Mouse (Mus musculus) ES-Bruce4 (cell line): ENCODE data around the gene Rrp1b. TPM values are rescaled to one million over a fixed set of nuclear protein-coding genes. Genes with fewer than 3 reads are reported as not detected.

Experiments used
- H3K27ac ChIP-seq: 2 replicates; pipeline ENCODE4 v1.5.1; 2012; ENCODE audit warnings: low read length, inconsistent platforms; ENCODE audit not compliant: insufficient read depth
- H3K27me3 ChIP-seq: 2 replicates; pipeline ENCODE4 v1.6.1; 2012; ENCODE audit warnings: mild to moderate bottlenecking, low read length, inconsistent platforms; ENCODE audit not compliant: control insufficient read depth, poor library complexity, insufficient read depth, severe bottlenecking
- H3K36me3 ChIP-seq: 2 replicates; pipeline ENCODE4 v1.6.1; 2012; ENCODE audit warnings: inconsistent platforms, mild to moderate bottlenecking, low read length, moderate library complexity; ENCODE audit not compliant: control insufficient read depth, poor library complexity, insufficient read depth, severe bottlenecking
- H3K4me1 ChIP-seq: one replicate; pipeline ENCODE4 v1.8.1; 2011; ENCODE audit warnings: low read length; ENCODE audit not compliant: control insufficient read depth, insufficient read depth
- H3K4me3 ChIP-seq: 2 replicates; pipeline ENCODE4 v1.5.1; 2011; ENCODE audit warnings: low read depth, mild to moderate bottlenecking, low read length
- H3K9ac ChIP-seq: 2 replicates; pipeline ENCODE4 v1.6.1; 2012; ENCODE audit warnings: low read depth, mild to moderate bottlenecking, inconsistent platforms; ENCODE audit not compliant: poor library complexity, severe bottlenecking
- H3K9me3 ChIP-seq: replicated peaks from 2 replicates; pipeline ENCODE4 v1.6.1; 2012; ENCODE audit warnings: mild to moderate bottlenecking, low read length, inconsistent platforms; ENCODE audit not compliant: control insufficient read depth, poor library complexity, insufficient read depth, severe bottlenecking
- CTCF ChIP-seq: IDR thresholded peaks from one replicate; pipeline ENCODE4 v1.8.1; 2011; ENCODE audit warnings: low read depth, low read length
- EP300 ChIP-seq: IDR thresholded peaks from 2 replicates; pipeline ENCODE4 v1.6.1; 2011; ENCODE audit warnings: low read depth, low read length; ENCODE audit not compliant: insufficient read depth
- POLR2A ChIP-seq: IDR thresholded peaks from one replicate; pipeline ENCODE4 v1.8.1; 2011; ENCODE audit warnings: low read length; ENCODE audit not compliant: insufficient read depth
- polyA plus RNA-seq: library from polyadenylated mRNA; stranded (reverse); fragments of >200 nt; gene quantifications from 2 replicates; pipeline ENCODE4 v1.2.4, GENCODE M21; 2011; ENCODE audit warnings: low read depth; ENCODE audit not compliant: missing spikeins, insufficient read depth, insufficient read length

Gene Rrp1b
- polyA plus RNA-seq, 1 experiment: 111 TPM

DNA sequence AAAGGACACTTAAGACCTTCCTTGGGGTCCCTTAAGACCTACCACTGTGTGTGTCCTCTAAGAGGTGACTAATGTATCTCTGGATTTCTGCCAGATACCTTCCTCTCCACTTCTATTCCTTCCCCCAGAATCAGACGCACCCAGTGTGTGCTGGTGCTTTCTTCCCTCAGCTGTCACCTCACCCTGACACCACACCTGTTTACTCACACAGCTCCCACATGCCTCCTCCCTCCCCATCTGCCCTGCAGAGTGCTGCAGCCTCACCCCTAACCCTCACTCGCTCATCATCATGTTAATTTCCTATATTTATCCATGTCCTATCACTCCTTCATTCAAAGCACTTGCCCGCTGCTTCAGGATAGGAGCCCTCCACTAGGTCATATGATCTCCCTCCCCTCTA lies 23.6 kb upstream of the Rrp1b start:
- TF ChIP-seq POLR2A: no peak
- TF ChIP-seq EP300: no peak
- TF ChIP-seq CTCF: no peak
- H3K4me1 ChIP-seq: no peaks in the 10 kb centered on the region
- no peaks in the 10 kb centered on the region for H3K9me3 ChIP-seq
- no peak overlapping the region for H3K27ac ChIP-seq
- no peaks in the 10 kb centered on the region for H3K27me3 ChIP-seq
- no peak overlapping the region for H3K4me3 ChIP-seq
- H3K36me3 ChIP-seq: no peaks in the 10 kb centered on the region
- H3K9ac ChIP-seq: no peak overlapping the region

DNA sequence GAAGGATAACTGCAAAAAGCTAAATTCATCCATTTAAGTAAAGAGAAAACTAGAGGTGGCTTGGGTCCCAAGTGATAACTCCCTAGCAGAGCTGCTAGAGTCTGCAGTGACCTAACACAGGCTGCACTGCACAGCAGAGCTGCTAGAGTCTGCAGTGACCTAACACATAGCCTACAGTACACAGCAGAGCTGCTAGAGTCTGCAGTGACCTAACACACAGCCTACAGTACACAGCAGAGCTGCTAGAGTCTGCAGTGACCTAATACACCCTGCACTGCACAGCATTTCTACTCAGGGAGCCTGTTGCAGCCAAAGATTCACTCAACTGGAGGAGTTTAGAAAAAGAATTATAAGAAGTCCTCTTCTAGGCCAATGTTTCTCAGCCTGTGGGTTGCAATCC lies 22.2 kb upstream of the Rrp1b start:
- Histone ChIP-seq H3K27me3 (no peaks in the 10 kb centered on the region), H3K9me3 (no peaks in the 10 kb centered on the region), H3K4me3 (no peak overlapping the region), H3K27ac (no peak overlapping the region), H3K4me1 (no peaks in the 10 kb centered on the region), H3K36me3 (no peaks in the 10 kb centered on the region), H3K9ac (no peak overlapping the region)
- TF ChIP-seq CTCF (no peak), EP300 (no peak), POLR2A (no peak)

DNA sequence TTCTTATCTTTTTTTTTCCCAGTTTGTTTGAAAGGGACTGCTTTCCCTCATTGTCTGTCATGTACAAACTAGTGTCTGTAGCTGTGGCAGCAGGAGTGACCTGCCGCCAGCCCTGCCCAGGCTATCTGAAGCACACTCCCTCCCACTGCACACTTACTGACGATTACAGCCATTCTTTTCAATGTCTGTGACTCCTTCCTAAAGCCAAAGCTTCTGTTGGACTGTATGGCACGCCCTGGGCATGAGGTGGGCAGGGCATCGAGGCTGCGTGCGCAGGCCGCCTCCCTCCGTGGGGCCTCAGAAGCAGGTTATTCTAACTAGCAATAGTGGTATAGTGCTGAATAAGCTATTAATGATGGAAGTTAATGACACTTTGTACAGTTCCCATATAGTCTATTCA lies 19.4 kb upstream of the Rrp1b start:
- Histone ChIP-seq H3K36me3 (0 out of 2 replicates have a peak, but pooled peaks cover under 1% of the 10 kb centered on the region), H3K9me3 (no peaks in the 10 kb centered on the region), H3K27ac (no peak overlapping the region), H3K9ac (no peak overlapping the region), H3K27me3 (no peaks in the 10 kb centered on the region), H3K4me3 (no peak overlapping the region), H3K4me1 (no peaks in the 10 kb centered on the region)
- TF ChIP-seq EP300 (no peak), CTCF (no peak), POLR2A (no peak)

DNA sequence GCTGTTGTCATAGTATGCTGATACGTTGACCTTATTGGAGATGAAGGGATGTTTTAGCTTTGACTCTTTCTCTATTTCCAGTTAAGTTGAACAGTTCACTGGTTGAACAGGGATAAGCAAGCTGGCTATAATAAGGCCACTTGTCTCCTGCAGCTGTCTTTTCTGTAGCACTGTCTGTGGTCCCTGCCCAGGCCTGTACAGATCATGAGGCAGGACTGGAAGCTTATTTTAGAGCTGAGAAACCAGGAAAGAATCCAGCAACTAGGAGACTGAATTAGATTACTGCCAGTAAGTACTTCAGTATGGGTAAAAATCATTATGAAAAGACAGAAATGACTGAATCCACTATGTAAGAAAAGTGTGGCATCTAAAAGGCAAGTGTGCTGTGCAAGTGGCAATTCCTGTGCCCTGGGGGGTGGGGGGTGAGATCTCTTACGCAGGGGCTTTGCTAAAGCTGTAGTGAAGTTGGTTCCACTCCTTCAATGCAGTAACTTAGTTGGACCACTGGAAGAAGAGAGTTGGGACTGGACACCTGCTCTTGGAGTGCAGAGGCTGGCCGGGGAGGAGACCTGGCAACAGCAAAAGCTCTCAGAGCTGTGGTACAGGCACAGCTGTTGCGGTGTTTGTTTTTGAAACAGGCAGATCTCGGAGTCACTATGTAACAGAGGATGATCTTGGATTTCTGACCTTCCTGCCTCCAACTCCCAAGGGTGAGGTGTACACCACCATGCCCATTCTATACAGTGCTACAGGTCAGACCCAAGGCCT lies 17.6 kb upstream of the Rrp1b start:
- Histone ChIP-seq H3K4me1 (no peaks in the 10 kb centered on the region), H3K4me3 (no peak overlapping the region), H3K27me3 (no peaks in the 10 kb centered on the region), H3K9ac (no peak overlapping the region), H3K9me3 (no peaks in the 10 kb centered on the region), H3K27ac (no peak overlapping the region), H3K36me3 (peaks cover 6% of the 10 kb centered on the region; the same call in 1 of the 2 replicates)
- TF ChIP-seq CTCF: no peak
- no peak for TF ChIP-seq EP300
- TF ChIP-seq POLR2A: no peak

DNA sequence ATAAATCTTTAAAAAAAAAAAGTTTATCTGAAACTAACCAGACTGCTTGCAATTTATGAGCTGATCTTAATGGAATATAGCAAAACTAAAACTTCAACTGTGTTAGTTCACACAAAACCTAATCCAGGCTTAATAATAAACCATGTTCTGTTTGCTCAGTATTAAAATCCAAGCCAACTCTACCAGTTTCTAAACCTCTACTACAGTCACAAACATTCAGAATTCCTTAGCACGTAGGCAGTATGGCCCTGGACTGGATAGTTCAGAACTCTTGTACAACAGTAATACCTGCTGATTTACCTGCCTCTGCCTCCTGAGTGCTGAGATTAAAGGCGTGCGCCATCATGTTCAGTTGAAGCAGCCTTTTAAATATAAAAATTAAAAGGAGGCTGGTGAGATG lies 13.9 kb upstream of the Rrp1b start:
- Histone ChIP-seq H3K27me3 (no peaks in the 10 kb centered on the region), H3K4me3 (no peak overlapping the region), H3K9me3 (no peaks in the 10 kb centered on the region), H3K27ac (no peak overlapping the region), H3K4me1 (no peaks in the 10 kb centered on the region), H3K36me3 (peaks cover 8% of the 10 kb centered on the region; the same call in 1 of the 2 replicates), H3K9ac (no peak overlapping the region)
- TF ChIP-seq CTCF (no peak), POLR2A (no peak), EP300 (no peak)

DNA sequence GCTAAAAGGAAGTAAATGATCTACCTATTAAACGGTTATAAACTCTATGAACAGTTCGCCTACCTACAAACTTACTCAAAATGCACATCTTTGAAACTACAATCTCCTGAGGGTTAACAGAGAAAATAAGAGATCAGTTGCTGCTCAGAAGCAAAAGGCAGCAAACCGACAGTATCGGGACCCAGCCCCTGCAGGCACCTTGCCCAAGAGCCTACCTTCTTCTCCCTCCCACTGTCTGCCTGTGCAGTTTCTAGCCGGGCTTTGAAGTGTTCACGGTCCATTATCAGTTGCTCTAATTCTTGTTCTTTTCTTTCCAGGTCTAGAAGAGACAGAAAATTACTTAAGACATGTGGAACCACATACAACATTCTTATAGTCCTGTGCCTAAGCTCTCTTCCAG lies 13.3 kb upstream of the Rrp1b start:
- no peaks in the 10 kb centered on the region for H3K27me3 ChIP-seq
- no peak overlapping the region for H3K4me3 ChIP-seq
- peaks cover 8% of the 10 kb centered on the region; the same call in 1 of the 2 replicates for H3K36me3 ChIP-seq
- H3K9ac ChIP-seq: no peak overlapping the region
- H3K27ac ChIP-seq: no peak overlapping the region
- H3K9me3 ChIP-seq: no peaks in the 10 kb centered on the region
- TF ChIP-seq POLR2A (no peak), EP300 (no peak), CTCF (no peak)
- H3K4me1 ChIP-seq: no peaks in the 10 kb centered on the region
